Mouse (Mus musculus): Measurements from ENCODE around the gene Krtap10-4. TPM values are rescaled to one million over a fixed set of nuclear protein-coding genes. Genes with fewer than 3 reads are reported as not detected.
"Not testable (repeated sequence)": the region's sequence is repeated elsewhere in the genome, so short reads cannot be mapped to it uniquely, and the experiment has no call there.

Gene Krtap10-4
- polyA plus RNA-seq, 1 experiment from 2014 or later, result 2.6 TPM

DNA sequence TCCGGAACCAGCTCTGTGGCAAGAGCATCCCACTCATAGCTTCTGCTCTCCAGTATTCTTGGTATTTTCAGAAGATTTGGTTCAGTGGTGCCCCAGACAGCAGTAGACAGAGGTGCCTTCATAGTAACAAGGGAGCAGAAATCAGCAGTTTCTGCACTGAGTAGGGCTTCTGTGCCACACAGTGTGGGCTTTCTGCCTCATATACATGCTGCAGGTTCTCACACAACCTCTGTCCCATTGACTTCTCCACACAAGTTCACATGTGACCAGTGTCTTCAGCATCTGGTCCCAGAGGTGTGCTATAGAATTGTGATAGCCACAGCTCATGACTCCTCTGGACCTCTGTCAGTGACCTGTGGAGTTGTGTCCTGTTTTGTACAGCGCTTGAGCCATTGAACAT lies 38.3 kb downstream of the Krtap10-4 start:
- H3K9me3 ChIP-seq (replicated peaks), result no peaks in the 10 kb centered on the region
- H3K4me1 ChIP-seq, result no peaks in the 10 kb centered on the region
- no peak for ATAC-seq (ENCODE audit: insufficient number of reproducible peaks, low FRiP score, low TSS enrichment, low read depth)
- H3K4me3 ChIP-seq (replicated peaks), result no peak overlapping the region
- WGBS, result 73% methylated on average over 2 of the region's 2 CpGs
- H3K27me3 ChIP-seq, result no peaks in the 10 kb centered on the region
- no peak overlapping the region for H3K9ac ChIP-seq
- H3K4me2 ChIP-seq (replicated peaks), result no peak overlapping the region
- H3K27ac ChIP-seq (replicated peaks), result no peak overlapping the region
- no peaks in the 10 kb centered on the region for H3K36me3 ChIP-seq

DNA sequence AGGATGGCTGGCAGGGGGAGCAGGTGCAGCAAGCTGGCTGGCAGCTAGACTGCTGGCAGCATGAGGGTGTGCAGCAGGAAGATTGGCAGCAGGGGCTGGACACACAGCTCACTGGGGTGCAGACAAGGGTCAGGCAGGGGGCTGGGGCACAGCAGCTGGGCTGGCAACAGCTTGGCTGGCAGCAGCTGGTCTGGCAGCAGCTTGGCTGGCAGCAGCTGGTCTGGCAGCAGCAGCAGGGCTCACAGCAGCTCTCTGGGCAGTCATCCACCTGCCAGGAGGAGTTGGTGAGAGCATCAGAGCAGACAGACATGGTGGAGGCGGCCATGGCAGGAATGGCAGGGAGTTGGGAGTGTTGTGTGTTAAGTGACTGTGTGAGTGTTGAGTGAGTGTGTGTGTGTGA lies 39.0 kb downstream of the Krtap10-4 start, which contains the start of gene Gm7137:
Gm7137 (minus strand) TSS at position 325 of the 400 bp plus-strand sequence.
- H3K9me3 ChIP-seq (replicated peaks); H3K9ac ChIP-seq; H3K4me1 ChIP-seq; H3K4me2 ChIP-seq (replicated peaks); H3K36me3 ChIP-seq; ATAC-seq (ENCODE audit: insufficient number of reproducible peaks, low FRiP score, low TSS enrichment, low read depth); H3K4me3 ChIP-seq (replicated peaks); H3K27me3 ChIP-seq; H3K27ac ChIP-seq (replicated peaks): not testable (repeated sequence)
- WGBS, result 75% methylated on average over 1 of the region's 1 CpGs

DNA sequence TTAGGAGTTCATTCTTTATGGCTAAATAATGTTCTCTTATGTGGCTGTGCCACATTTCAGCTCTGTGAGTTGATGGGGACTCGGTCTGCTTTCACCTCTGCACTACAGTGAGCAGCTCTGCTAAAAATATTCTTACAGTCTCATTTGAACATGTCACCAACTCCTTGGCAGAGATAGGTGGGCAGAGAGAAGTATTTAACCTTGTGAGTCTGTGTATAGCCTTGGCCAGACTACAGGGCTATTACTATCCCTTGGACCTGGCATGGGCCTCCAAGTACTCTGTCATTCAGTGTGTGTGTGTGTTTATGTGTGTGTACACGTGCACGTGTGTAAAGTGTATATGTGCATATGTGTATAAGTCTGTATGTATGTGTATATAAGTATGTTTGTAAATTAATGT lies 43.5 kb downstream of the Krtap10-4 start:
- H3K4me1 ChIP-seq; H3K27ac ChIP-seq (replicated peaks); H3K9me3 ChIP-seq (replicated peaks); H3K4me3 ChIP-seq (replicated peaks); H3K36me3 ChIP-seq; ATAC-seq (ENCODE audit: insufficient number of reproducible peaks, low FRiP score, low TSS enrichment, low read depth); H3K27me3 ChIP-seq; H3K9ac ChIP-seq; H3K4me2 ChIP-seq (replicated peaks): not testable (repeated sequence)
- WGBS, result 94% methylated on average over 3 of the region's 3 CpGs

DNA sequence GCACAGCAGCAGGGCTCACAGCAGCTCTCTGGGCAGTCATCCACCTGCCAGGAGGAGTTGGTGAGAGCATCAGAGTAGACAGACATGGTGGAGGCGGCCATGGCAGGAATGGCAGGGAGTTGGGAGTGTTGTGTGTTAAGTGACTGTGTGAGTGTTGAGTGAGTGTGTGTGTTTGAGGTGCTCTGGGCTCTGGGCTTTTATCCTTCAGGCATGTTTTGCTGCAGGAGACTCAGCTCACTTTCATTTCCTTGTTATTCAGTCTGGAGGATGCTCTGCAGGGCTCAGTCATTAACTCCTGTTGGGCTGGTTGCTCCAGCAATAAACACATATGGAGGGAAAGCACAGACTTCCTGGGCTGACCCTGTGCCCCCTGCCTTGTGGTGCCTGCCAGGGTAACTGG lies 44.5 kb downstream of the Krtap10-4 start, which contains the start of gene Gm3250:
Gm3250 (minus strand) TSS at position 101 of the 400 bp plus-strand sequence.
- H3K9ac ChIP-seq; H3K9me3 ChIP-seq (replicated peaks); H3K36me3 ChIP-seq; ATAC-seq (ENCODE audit: insufficient number of reproducible peaks, low FRiP score, low TSS enrichment, low read depth); H3K27ac ChIP-seq (replicated peaks); H3K4me1 ChIP-seq; H3K27me3 ChIP-seq; H3K4me2 ChIP-seq (replicated peaks); H3K4me3 ChIP-seq (replicated peaks): not testable (repeated sequence)
- WGBS, result 56% methylated on average over 1 of the region's 1 CpGs

DNA sequence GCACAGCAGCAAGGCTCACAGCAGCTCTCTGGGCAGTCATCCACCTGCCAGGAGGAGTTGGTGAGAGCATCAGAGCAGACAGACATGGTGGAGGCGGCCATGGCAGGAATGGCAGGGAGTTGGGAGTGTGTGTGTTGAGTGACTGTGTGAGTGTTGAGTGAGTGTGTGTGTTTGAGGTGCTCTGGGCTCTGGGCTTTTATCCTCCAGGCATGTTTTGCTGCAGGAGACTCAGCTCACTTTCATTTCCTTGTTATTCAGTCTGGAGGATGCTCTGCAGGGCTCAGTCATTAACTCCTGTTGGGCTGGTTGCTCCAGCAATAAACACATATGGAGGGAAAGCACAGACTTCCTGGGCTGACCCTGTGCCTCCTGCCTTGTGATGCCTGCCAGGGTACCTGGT lies 50.1 kb downstream of the Krtap10-4 start, which contains the start of gene Gm7138:
Gm7138 (minus strand) TSS at position 101 of the 400 bp plus-strand sequence.
- not testable (repeated sequence) for ATAC-seq (ENCODE audit: insufficient number of reproducible peaks, low FRiP score, low TSS enrichment, low read depth); H3K9me3 ChIP-seq (replicated peaks); H3K27ac ChIP-seq (replicated peaks); H3K27me3 ChIP-seq; H3K9ac ChIP-seq; H3K4me3 ChIP-seq (replicated peaks); H3K36me3 ChIP-seq; H3K4me2 ChIP-seq (replicated peaks); H3K4me1 ChIP-seq
- 60% methylated on average over 1 of the region's 1 CpGs for WGBS

Other genes with a start within 250 kb of the Krtap10-4 start
- 135 and 136 TPM in 2 replicates for gene Pttg1ip, start 245.4 kb downstream of the Krtap10-4 start, polyA plus RNA-seq (2015; fragmentation: Nextera tagmentation; extraction: Ambion mirVana)
- gene Sumo3, start 221.0 kb downstream of the Krtap10-4 start, polyA plus RNA-seq (2015; fragmentation: Nextera tagmentation; extraction: Ambion mirVana), result 323 and 339 TPM in 2 replicates
- 3.1 TPM in 1 of 2 replicates, not detected in the other for gene Gm49325, start 220.9 kb downstream of the Krtap10-4 start, polyA plus RNA-seq (2015; fragmentation: Nextera tagmentation; extraction: Ambion mirVana)
- 92.2 and 102 TPM in 2 replicates for gene Ube2g2, start 204.8 kb downstream of the Krtap10-4 start, polyA plus RNA-seq (2015; fragmentation: Nextera tagmentation; extraction: Ambion mirVana)
- 3.3 and 3.4 TPM in 2 replicates for gene Tspear, start 140.5 kb downstream of the Krtap10-4 start, polyA plus RNA-seq (2015; fragmentation: Nextera tagmentation; extraction: Ambion mirVana)
- gene Gm19402, start 136.3 kb downstream of the Krtap10-4 start, polyA plus RNA-seq (2015; fragmentation: Nextera tagmentation; extraction: Ambion mirVana), result 0.60 and 0.85 TPM in 2 replicates
- gene Gm9508, start 129.9 kb downstream of the Krtap10-4 start, polyA plus RNA-seq (2015; fragmentation: Nextera tagmentation; extraction: Ambion mirVana), result 1.0 and 1.9 TPM in 2 replicates
- gene Gm10272, start 120.5 kb downstream of the Krtap10-4 start, polyA plus RNA-seq (2015; fragmentation: Nextera tagmentation; extraction: Ambion mirVana), result 0.59 TPM in 1 of 2 replicates, not detected in the other
- gene Gm10024, start 115.6 kb downstream of the Krtap10-4 start, polyA plus RNA-seq (2015; fragmentation: Nextera tagmentation; extraction: Ambion mirVana), result 2.2 and 2.8 TPM in 2 replicates
- gene Gm10142, start 111.3 kb downstream of the Krtap10-4 start, polyA plus RNA-seq (2015; fragmentation: Nextera tagmentation; extraction: Ambion mirVana), result 0.56 and 1.5 TPM in 2 replicates
- 1.1 and 1.8 TPM in 2 replicates for gene Krtap12-1, start 106.5 kb downstream of the Krtap10-4 start, polyA plus RNA-seq (2015; fragmentation: Nextera tagmentation; extraction: Ambion mirVana)
- 0.75 and 1.2 TPM in 2 replicates for gene Gm10100, start 100.6 kb downstream of the Krtap10-4 start, polyA plus RNA-seq (2015; fragmentation: Nextera tagmentation; extraction: Ambion mirVana)
- 1.5 and 1.7 TPM in 2 replicates for gene Gm18596, start 84.5 kb downstream of the Krtap10-4 start, polyA plus RNA-seq (2015; fragmentation: Nextera tagmentation; extraction: Ambion mirVana)
- 1.5 and 1.9 TPM in 2 replicates for gene Gm9736, start 75.7 kb downstream of the Krtap10-4 start, polyA plus RNA-seq (2015; fragmentation: Nextera tagmentation; extraction: Ambion mirVana)
- gene Gm3233, start 67.4 kb downstream of the Krtap10-4 start, polyA plus RNA-seq (2015; fragmentation: Nextera tagmentation; extraction: Ambion mirVana), result 0.41 and 0.77 TPM in 2 replicates
- 0.92 TPM in 1 of 2 replicates, not detected in the other for gene Gm3238, start 55.8 kb downstream of the Krtap10-4 start, polyA plus RNA-seq (2015; fragmentation: Nextera tagmentation; extraction: Ambion mirVana)
- gene Gm7138, start 50.2 kb downstream of the Krtap10-4 start, polyA plus RNA-seq (2015; fragmentation: Nextera tagmentation; extraction: Ambion mirVana), result 1.3 and 1.7 TPM in 2 replicates
- not detected in 2 replicates for gene Gm3250, start 44.6 kb downstream of the Krtap10-4 start, polyA plus RNA-seq (2015; fragmentation: Nextera tagmentation; extraction: Ambion mirVana)
- gene Gm7137, start 38.9 kb downstream of the Krtap10-4 start, polyA plus RNA-seq (2015; fragmentation: Nextera tagmentation; extraction: Ambion mirVana), result 0.54 TPM in 1 of 2 replicates, not detected in the other
- 0.91 and 1.0 TPM in 2 replicates for gene Gm9639, start 32.0 kb downstream of the Krtap10-4 start, polyA plus RNA-seq (2015; fragmentation: Nextera tagmentation; extraction: Ambion mirVana)
- gene Gm19668, start 28.0 kb downstream of the Krtap10-4 start, polyA plus RNA-seq (2015; fragmentation: Nextera tagmentation; extraction: Ambion mirVana), result 0.24 and 0.55 TPM in 2 replicates
- 2.0 and 2.1 TPM in 2 replicates for gene Gm9507, start 15.3 kb downstream of the Krtap10-4 start, polyA plus RNA-seq (2015; fragmentation: Nextera tagmentation; extraction: Ambion mirVana)
- gene Gm2696, start 12.4 kb downstream of the Krtap10-4 start, polyA plus RNA-seq (2015; fragmentation: Nextera tagmentation; extraction: Ambion mirVana), result 2.8 and 3.4 TPM in 2 replicates
- 2.9 and 3.8 TPM in 2 replicates for gene Krtap10-10, start 8.9 kb upstream of the Krtap10-4 start, polyA plus RNA-seq (2015; fragmentation: Nextera tagmentation; extraction: Ambion mirVana)
- 0.73 and 0.88 TPM in 2 replicates for gene Gm36176, start 19.7 kb upstream of the Krtap10-4 start, polyA plus RNA-seq (2015; fragmentation: Nextera tagmentation; extraction: Ambion mirVana)
- gene Gm10318, start 25.8 kb upstream of the Krtap10-4 start, polyA plus RNA-seq (2015; fragmentation: Nextera tagmentation; extraction: Ambion mirVana), result 3.0 and 3.4 TPM in 2 replicates
- gene Gm3285, start 34.9 kb upstream of the Krtap10-4 start, polyA plus RNA-seq (2015; fragmentation: Nextera tagmentation; extraction: Ambion mirVana), result 2.4 and 3.3 TPM in 2 replicates
- 4.3 and 5.0 TPM in 2 replicates for gene Lrrc3, start 75.4 kb upstream of the Krtap10-4 start, polyA plus RNA-seq (2015; fragmentation: Nextera tagmentation; extraction: Ambion mirVana)
- gene Trpm2, start 143.5 kb upstream of the Krtap10-4 start, polyA plus RNA-seq (2015; fragmentation: Nextera tagmentation; extraction: Ambion mirVana), result 0.60 and 0.79 TPM in 2 replicates
- 31.0 and 32.7 TPM in 2 replicates for gene 1810043G02Rik, start 151.4 kb upstream of the Krtap10-4 start, polyA plus RNA-seq (2015; fragmentation: Nextera tagmentation; extraction: Ambion mirVana)
- gene Pfkl, start 183.0 kb upstream of the Krtap10-4 start, polyA plus RNA-seq (2015; fragmentation: Nextera tagmentation; extraction: Ambion mirVana), result 129 and 148 TPM in 2 replicates
- gene Dnmt3l, start 214.9 kb upstream of the Krtap10-4 start, polyA plus RNA-seq (2015; fragmentation: Nextera tagmentation; extraction: Ambion mirVana), result 0.39 and 0.65 TPM in 2 replicates
- gene Aire, start 216.5 kb upstream of the Krtap10-4 start, polyA plus RNA-seq (2015; fragmentation: Nextera tagmentation; extraction: Ambion mirVana), result 0.30 and 0.31 TPM in 2 replicates
- gene Icosl, start 242.2 kb upstream of the Krtap10-4 start, polyA plus RNA-seq (2015; fragmentation: Nextera tagmentation; extraction: Ambion mirVana), result 5.3 and 5.5 TPM in 2 replicates

Data from embryonic facial prominence, embryonic 15.5 days (tissue).